Mouse (Mus musculus) brain, embryonic 14.5 days (tissue): ENCODE data around the gene Pde6c.

Experiments used
- CTCF ChIP-seq: fragments of 200-500 bp; IDR thresholded peaks from 2 replicates; pipeline ENCODE4 v1.5.1; 2012; ENCODE audit warnings: inconsistent platforms, mild to moderate bottlenecking, moderate library complexity, borderline replicate concordance; ENCODE audit not compliant: insufficient read depth, insufficient read length; ENCODE audit errors: extremely low read depth
- POLR2A ChIP-seq: fragments of 200-500 bp; IDR thresholded peaks from 2 replicates; pipeline ENCODE4 v1.6.1; 2012; ENCODE audit warnings: mild to moderate bottlenecking, inconsistent platforms, borderline replicate concordance; ENCODE audit not compliant: poor library complexity, insufficient read depth, insufficient read length, severe bottlenecking; ENCODE audit errors: extremely low read depth

- TF ChIP-seq POLR2A (no peak), CTCF (no peak)
Measured at GRCm38 (mm10) chr19:38096858-38097758, 35.5 kb upstream of the Pde6c start, which contains the start of gene Ffar4.
